Mouse (Mus musculus): ENCODE data around the gene Ranbp6. TPM values are rescaled to one million over a fixed set of nuclear protein-coding genes. Genes with fewer than 3 reads are reported as not detected.

Ranbp6 gene
- total RNA-seq, 4 experiments from 2014 or later, result 12.7 to 15.3 (median 14.1) TPM

DNA sequence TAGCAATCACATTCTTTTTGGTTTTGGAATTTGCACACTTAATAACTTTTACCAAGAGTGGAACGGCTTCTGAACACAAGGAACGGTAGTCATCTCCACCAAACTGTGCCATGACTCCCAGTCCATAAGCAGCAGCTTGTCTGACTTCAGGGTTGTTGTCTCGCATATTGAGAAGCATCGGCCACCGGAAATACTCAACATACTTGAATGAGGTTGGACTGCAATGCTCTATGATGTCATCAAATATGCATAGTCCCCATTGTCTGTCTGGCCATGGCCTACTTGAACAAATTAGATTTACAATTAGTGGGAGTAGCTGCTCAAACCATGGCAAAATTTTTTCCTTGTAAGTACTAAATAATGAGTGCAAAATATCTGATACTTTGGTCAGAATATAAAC, 2.8 kb downstream of the Ranbp6 start:
- DNase-seq (ENCODE audit: low spot score), result no peak

DNA sequence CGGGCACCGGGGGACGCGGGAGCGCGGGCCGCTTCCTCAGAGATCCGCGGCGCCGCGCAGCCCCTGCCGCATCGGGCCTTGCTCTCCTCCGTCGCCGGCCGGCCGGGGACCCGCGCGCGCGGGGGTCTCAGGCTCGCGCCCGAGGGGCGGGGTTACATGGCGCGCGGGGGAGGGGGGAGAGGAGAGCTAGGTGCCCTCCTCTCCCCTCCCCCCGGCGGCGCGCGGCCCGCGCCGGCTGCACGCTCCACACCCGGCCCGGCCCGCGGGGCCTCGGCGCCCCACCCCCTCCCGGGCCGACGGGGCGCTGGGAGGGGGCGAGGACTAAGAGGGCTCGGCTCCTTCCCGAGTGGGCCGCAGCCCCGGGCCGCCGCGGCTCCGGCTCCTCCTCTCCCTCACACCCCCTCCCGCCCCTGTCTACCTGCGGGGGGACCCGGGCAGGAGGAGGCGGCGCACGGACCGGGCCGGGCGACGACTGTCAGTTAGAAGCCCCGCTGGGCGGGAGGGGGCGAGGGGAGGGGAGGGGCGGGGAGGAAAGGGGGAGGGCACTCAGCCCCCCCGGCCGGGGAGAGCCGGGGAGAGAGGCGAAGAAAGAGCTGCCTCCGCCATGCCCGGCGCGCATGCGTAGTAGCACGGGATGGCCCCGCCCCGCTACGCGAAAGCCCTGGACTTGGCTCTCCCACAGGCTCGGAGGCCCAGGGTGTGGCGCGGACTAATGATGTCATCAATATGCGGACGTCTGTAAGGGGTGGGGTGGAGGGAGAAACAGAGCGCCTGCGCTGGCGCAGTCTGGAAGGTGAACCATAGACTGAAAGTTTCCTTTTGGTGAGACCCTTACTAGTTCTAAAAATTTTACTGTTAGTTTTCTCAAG, 6.6 kb downstream of the Ranbp6 start, which contains the start of gene 9930021J03Rik:
Gene 9930021J03Rik, minus strand, starts transcription at position 73 of the 869 bp plus-strand sequence.
- DNase-seq (ENCODE audit: low spot score), result peak; percentile 98

- DNase-seq (ENCODE audit: low spot score), result peak; percentile 47
Observed at GRCm38 (mm10) chr19:29805101-29805916, 7.5 kb downstream of the Ranbp6 start.

- DNase-seq (ENCODE audit: low spot score), result no peak
Observed at GRCm38 (mm10) chr19:29803946-29804345, 8.8 kb downstream of the Ranbp6 start.

DNA sequence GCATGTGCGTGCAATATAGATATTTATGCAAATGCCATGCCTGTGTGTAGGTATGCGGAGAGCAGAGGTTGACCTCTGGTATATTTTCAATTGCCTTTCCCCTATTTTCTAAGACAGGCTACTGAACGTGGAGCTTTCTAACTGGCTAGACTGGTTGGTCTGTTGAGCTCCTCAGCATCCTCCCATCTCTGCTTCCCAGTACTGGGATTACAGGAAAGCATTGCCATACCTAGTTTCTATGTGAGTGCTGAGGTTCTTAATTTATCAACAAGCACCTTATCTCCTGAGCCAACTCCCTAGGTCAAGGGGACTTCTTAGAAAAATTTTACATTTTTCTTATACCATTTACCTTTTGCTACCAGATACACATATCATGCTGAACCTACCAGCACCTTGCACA, 15.4 kb downstream of the Ranbp6 start:
- DNase-seq (ENCODE audit: low spot score), result no peak

DNA sequence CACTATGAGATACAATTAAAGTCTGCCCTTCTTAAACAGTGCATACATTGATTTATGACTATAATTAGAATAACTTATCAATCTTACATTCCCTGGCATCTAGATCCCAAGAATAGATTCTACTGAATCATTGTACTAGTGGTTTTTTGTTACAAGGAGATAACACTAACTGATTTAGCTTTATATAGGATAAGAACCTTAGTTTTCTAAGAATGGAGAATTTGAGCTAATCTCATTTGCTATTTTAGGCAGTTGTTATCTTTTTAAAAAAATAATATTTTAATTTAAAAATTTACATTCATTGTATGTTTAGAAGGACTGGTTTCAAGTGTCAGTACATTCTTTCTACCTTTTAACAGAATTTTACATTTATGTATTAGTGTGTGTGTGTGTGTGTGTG, 24.8 kb downstream of the Ranbp6 start:
- DNase-seq (ENCODE audit: low spot score), result no peak

GRCm38 (mm10) chr19:29782914-29783313, 29.9 kb downstream of the Ranbp6 start:
- DNase-seq (ENCODE audit: low spot score), result no peak

Other genes with a start within 250 kb of the Ranbp6 start
- 10 to 100 TPM in 3 of 4 experiments, 1 to 10 TPM in 1; 9.7 to 11.8 (median 10.8) TPM for gene Ermp1, start 164.6 kb downstream of the Ranbp6 start, total RNA-seq (2022)
- gene Mlana, start 115.2 kb downstream of the Ranbp6 start, total RNA-seq (2022), result under 1 TPM; 0.30 to 0.97 (median 0.44) TPM
- 10 to 100 TPM; 10.3 to 15.2 (median 12.9) TPM for gene 9930021J03Rik, start 7.0 kb downstream of the Ranbp6 start, total RNA-seq (2022)
- 10 to 100 TPM in 2 of 4 experiments, 1 to 10 TPM in 2; 5.7 to 12.2 (median 9.4) TPM for gene Il33, start 112.1 kb upstream of the Ranbp6 start, total RNA-seq (2022)
- gene Trpd52l3, start 190.8 kb upstream of the Ranbp6 start, total RNA-seq (2022), result not detected
- gene Uhrf2, start 217.5 kb upstream of the Ranbp6 start, total RNA-seq (2022), result 10 to 100 TPM; 16.9 to 20.2 (median 19.0) TPM

All from heart, adult 8-10 months (tissue).